Mouse (Mus musculus): ENCODE measurements around the gene Gpr18.

DNA sequence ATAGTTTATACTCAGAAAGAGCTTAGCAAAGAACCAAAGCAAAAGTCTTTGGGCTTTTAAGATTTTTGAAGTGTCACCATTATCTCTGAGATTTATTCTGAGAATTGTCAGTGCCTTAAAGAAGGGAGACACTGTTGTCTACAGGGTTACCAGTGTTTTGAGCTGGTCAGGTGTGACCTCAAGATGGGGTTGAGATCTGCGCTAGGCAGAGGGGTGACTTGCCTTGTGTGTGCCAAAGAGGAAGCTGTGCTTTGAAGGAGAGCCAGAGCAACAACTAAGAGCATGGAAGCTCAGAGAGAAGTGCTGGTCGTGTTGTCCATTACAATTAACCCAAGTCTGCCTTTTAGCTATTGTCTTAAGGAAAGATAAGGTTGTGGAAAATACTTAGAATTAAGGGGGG lies 45.0 kb upstream of the Gpr18 start:
- TF ChIP-seq TAL1 (IDR thresholded peaks at IDR 0.05; ENCODE audit: low read length) (no peak), GATA1 (IDR thresholded peaks at IDR 0.05; ENCODE audit: low read length) (no peak)
